Mouse (Mus musculus): ENCODE data around the gene Pdgfd. TPM values are rescaled to one million over a fixed set of nuclear protein-coding genes. Genes with fewer than 3 reads are reported as not detected.

Gene Pdgfd
- polyA plus RNA-seq, 1 experiment from 2014 or later, result 12.7 TPM

GRCm38 (mm10) chr9:6286770-6287169 lies 118.4 kb downstream of the Pdgfd start:
- Histone ChIP-seq H3K4me2 (replicated peaks; ENCODE audit: low read depth) (no peak overlapping the region), H3K4me3 (ENCODE audit: low read depth, low read length) (no peak overlapping the region), H3K36me3 (ENCODE audit: control insufficient read depth, insufficient read depth, low read length) (no peaks in the 10 kb centered on the region), H3K9ac (ENCODE audit: low read length) (no peak overlapping the region), H3K9me3 (ENCODE audit: control insufficient read depth, low read length) (no peaks in the 10 kb centered on the region), H3K4me1 (replicated peaks; ENCODE audit: control insufficient read depth, insufficient read depth) (no peaks in the 10 kb centered on the region), H3K27me3 (ENCODE audit: control insufficient read depth, insufficient read depth, low read length) (no peaks in the 10 kb centered on the region), H3K27ac (replicated peaks) (no peak overlapping the region)
- no peak for DNase-seq (ENCODE audit: low spot score)
- no peak for TF ChIP-seq CTCF (IDR thresholded peaks at IDR 0.05; ENCODE audit: low read depth)
- ATAC-seq (ENCODE audit: low FRiP score, low TSS enrichment), result no peak
- WGBS, result 73% methylated on average over 1 of the region's 1 CpGs

GRCm38 (mm10) chr9:6289211-6289696 lies 120.9 kb downstream of the Pdgfd start:
- Histone ChIP-seq H3K4me1 (replicated peaks; ENCODE audit: control insufficient read depth, insufficient read depth) (no peaks in the 10 kb centered on the region), H3K27ac (replicated peaks) (no peak overlapping the region), H3K9me3 (ENCODE audit: control insufficient read depth, low read length) (no peaks in the 10 kb centered on the region), H3K9ac (ENCODE audit: low read length) (no peak overlapping the region), H3K27me3 (ENCODE audit: control insufficient read depth, insufficient read depth, low read length) (no peaks in the 10 kb centered on the region), H3K4me2 (replicated peaks; ENCODE audit: low read depth) (no peak overlapping the region), H3K4me3 (ENCODE audit: low read depth, low read length) (no peak overlapping the region), H3K36me3 (ENCODE audit: control insufficient read depth, insufficient read depth, low read length) (no peaks in the 10 kb centered on the region)
- no peak for DNase-seq (ENCODE audit: low spot score)
- no peak for ATAC-seq (ENCODE audit: low FRiP score, low TSS enrichment)
- no peak for TF ChIP-seq EP300 (optimal IDR thresholded peaks at IDR 0.05)
- TF ChIP-seq CTCF (IDR thresholded peaks at IDR 0.05; ENCODE audit: low read depth), result no peak
- WGBS, result 41% methylated on average over 2 of the region's 2 CpGs

- Histone ChIP-seq H3K9ac (ENCODE audit: low read length) (no peak overlapping the region), H3K27me3 (ENCODE audit: control insufficient read depth, insufficient read depth, low read length) (no peaks in the 10 kb centered on the region), H3K4me1 (replicated peaks; ENCODE audit: control insufficient read depth, insufficient read depth) (no peaks in the 10 kb centered on the region), H3K4me3 (ENCODE audit: low read depth, low read length) (no peak overlapping the region), H3K36me3 (ENCODE audit: control insufficient read depth, insufficient read depth, low read length) (no peaks in the 10 kb centered on the region), H3K27ac (replicated peaks) (no peak overlapping the region), H3K4me2 (replicated peaks; ENCODE audit: low read depth) (no peak overlapping the region), H3K9me3 (ENCODE audit: control insufficient read depth, low read length) (no peaks in the 10 kb centered on the region)
- TF ChIP-seq EP300 (optimal IDR thresholded peaks at IDR 0.05), result no peak
- no peak for TF ChIP-seq CTCF (IDR thresholded peaks at IDR 0.05; ENCODE audit: low read depth)
- DNase-seq (ENCODE audit: low spot score), result no peak
- 62% methylated on average over 2 of the region's 2 CpGs for WGBS
- peak; percentile 84; the same call in 1 of the 2 replicates for ATAC-seq (ENCODE audit: low FRiP score, low TSS enrichment)
These were observed 130.2 kb downstream of the Pdgfd start for GRCm38 (mm10) chr9:6298547-6298946.

- Histone ChIP-seq H3K9ac (ENCODE audit: low read length) (no peak overlapping the region), H3K27ac (replicated peaks) (no peak overlapping the region), H3K4me3 (ENCODE audit: low read depth, low read length) (no peak overlapping the region), H3K4me2 (replicated peaks; ENCODE audit: low read depth) (no peak overlapping the region), H3K9me3 (ENCODE audit: control insufficient read depth, low read length) (no peaks in the 10 kb centered on the region), H3K36me3 (ENCODE audit: control insufficient read depth, insufficient read depth, low read length) (no peaks in the 10 kb centered on the region), H3K27me3 (ENCODE audit: control insufficient read depth, insufficient read depth, low read length) (no peaks in the 10 kb centered on the region), H3K4me1 (replicated peaks; ENCODE audit: control insufficient read depth, insufficient read depth) (no peaks in the 10 kb centered on the region)
- no peak for TF ChIP-seq CTCF (IDR thresholded peaks at IDR 0.05; ENCODE audit: low read depth)
- WGBS, result 66% methylated on average over 3 of the region's 3 CpGs
- no peak for DNase-seq (ENCODE audit: low spot score)
- no peak for ATAC-seq (ENCODE audit: low FRiP score, low TSS enrichment)
These were observed 133.7 kb downstream of the Pdgfd start for GRCm38 (mm10) chr9:6302050-6302449.

GRCm38 (mm10) chr9:6304590-6304989 lies 136.2 kb downstream of the Pdgfd start:
- Histone ChIP-seq H3K9me3 (ENCODE audit: control insufficient read depth, low read length) (no peaks in the 10 kb centered on the region), H3K27me3 (ENCODE audit: control insufficient read depth, insufficient read depth, low read length) (no peaks in the 10 kb centered on the region), H3K4me1 (replicated peaks; ENCODE audit: control insufficient read depth, insufficient read depth) (no peaks in the 10 kb centered on the region), H3K4me2 (replicated peaks; ENCODE audit: low read depth) (no peak overlapping the region), H3K9ac (ENCODE audit: low read length) (no peak overlapping the region), H3K27ac (replicated peaks) (no peak overlapping the region), H3K4me3 (ENCODE audit: low read depth, low read length) (no peak overlapping the region), H3K36me3 (ENCODE audit: control insufficient read depth, insufficient read depth, low read length) (no peaks in the 10 kb centered on the region)
- DNase-seq (ENCODE audit: low spot score) (no peak), ATAC-seq (ENCODE audit: low FRiP score, low TSS enrichment) (no peak)
- 86% methylated on average over 3 of the region's 3 CpGs for WGBS
- TF ChIP-seq EP300 (optimal IDR thresholded peaks at IDR 0.05) (no peak), CTCF (IDR thresholded peaks at IDR 0.05; ENCODE audit: low read depth) (no peak)

- WGBS, result 76% methylated on average over 3 of the region's 3 CpGs
These were observed 137.5 kb downstream of the Pdgfd start for GRCm38 (mm10) chr9:6305847-6306246.

More at GRCm38 (mm10) chr9:6305847-6306246, 137.5 kb downstream of the Pdgfd start:
- H3K4me2 ChIP-seq (replicated peaks; ENCODE audit: low read depth), result no peak overlapping the region
- H3K4me1 ChIP-seq (replicated peaks; ENCODE audit: control insufficient read depth, insufficient read depth), result no peaks in the 10 kb centered on the region
- no peak for ATAC-seq (ENCODE audit: low FRiP score, low TSS enrichment)
- TF ChIP-seq CTCF (IDR thresholded peaks at IDR 0.05; ENCODE audit: low read depth), result no peak
- TF ChIP-seq EP300 (optimal IDR thresholded peaks at IDR 0.05), result no peak
- H3K4me3 ChIP-seq (ENCODE audit: low read depth, low read length), result no peak overlapping the region
- H3K9ac ChIP-seq (ENCODE audit: low read length), result no peak overlapping the region
- no peaks in the 10 kb centered on the region for H3K36me3 ChIP-seq (ENCODE audit: control insufficient read depth, insufficient read depth, low read length)
- no peak overlapping the region for H3K27ac ChIP-seq (replicated peaks)
- H3K9me3 ChIP-seq (ENCODE audit: control insufficient read depth, low read length), result no peaks in the 10 kb centered on the region
- DNase-seq (ENCODE audit: low spot score), result no peak
- no peaks in the 10 kb centered on the region for H3K27me3 ChIP-seq (ENCODE audit: control insufficient read depth, insufficient read depth, low read length)

Data from stomach, postnatal 0 days (tissue).